Mouse (Mus musculus) gastrocnemius, postnatal 10 days (tissue): ENCODE measurements at regions not wholly inside any gene's neighbourhood (a gene's known extent, or its start where the extent isn't known, plus 50 kb on each side); places are given as distances from the start of the nearest gene placed in this dataset.

Experiments used
- DNase-seq: peaks from one replicate; pipeline ENCODE4 v3.0.0; 2021; ENCODE audit warnings: mixed read lengths

DNA sequence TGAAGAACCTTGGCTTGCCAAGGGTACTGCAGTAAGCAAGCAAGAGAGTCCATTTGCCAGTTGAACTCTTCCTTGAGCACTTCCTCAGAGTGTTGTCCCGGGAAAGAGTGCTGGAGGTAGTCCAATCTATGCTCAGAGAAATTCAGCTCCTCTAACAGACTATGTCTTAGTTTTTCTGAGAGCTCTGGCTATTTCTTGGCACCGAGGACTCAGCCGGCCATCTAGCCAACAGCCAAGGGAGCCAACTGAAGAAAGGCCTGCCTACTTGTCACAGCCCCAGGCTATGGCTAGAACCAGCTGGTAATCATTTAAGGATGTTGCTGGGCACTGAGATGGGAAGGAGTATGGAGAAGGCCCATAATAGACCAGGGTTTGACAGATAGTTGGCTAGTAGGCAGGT is 70.8 kb upstream of the Pja1 start:
- DNase-seq, result no peak

- DNase-seq, result no peak
These were observed 69.1 kb upstream of the Pja1 start for GRCm38 (mm10) chrX:99540087-99540576.

- no peak for DNase-seq
These were observed 68.6 kb upstream of the Pja1 start for GRCm38 (mm10) chrX:99539684-99540083.

GRCm38 (mm10) chrX:99537814-99538213 is 66.7 kb upstream of the Pja1 start:
- no peak for DNase-seq

- no peak for DNase-seq
These were observed 63.8 kb upstream of the Pja1 start for GRCm38 (mm10) chrX:99534922-99535321.

DNA sequence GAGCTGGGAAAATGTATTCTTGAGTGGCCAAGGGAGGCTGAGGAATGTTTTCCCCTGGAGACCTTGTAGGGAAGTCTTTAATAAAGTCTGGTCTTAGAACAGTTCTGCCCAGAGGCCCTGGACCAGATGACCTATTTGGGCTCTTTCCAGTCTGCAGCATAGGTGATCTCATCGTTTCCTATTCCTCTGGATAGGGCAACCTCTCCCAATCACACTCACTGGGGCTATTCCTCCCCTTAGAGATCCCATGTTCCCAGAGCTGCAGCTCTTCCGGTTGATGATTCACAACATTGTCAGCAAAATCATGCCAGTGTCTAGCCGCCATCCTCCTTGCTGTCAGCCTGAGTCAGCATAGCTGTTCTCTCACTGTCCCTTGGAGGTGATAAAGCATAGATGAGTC is 60.1 kb upstream of the Pja1 start:
- no peak for DNase-seq

GRCm38 (mm10) chrX:99530511-99530910 is 59.4 kb upstream of the Pja1 start:
- DNase-seq, result no peak

DNA sequence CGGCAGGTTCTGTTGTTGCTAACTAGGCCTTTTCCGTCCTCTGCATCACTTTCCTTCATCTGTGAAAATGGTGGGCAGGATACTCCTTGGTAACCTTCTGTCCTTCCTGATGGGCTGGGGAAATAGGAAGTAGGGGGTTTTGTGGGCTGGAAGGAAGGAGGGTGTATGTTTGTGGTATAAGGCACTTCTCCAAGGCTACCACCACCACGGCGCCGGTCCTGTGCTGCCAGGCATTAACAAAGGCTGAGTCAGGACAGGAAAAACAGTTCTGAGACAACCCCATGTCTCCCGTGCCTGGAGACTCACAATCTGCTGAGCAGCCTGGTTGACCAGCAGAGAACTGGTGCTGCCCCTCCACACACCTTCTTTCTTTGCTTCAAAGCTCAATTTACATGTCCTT is 52.2 kb upstream of the Pja1 start:
- DNase-seq, result no peak

- DNase-seq, result peak; percentile 75
These were observed 51.8 kb upstream of the Pja1 start for GRCm38 (mm10) chrX:99522830-99523229.

DNA sequence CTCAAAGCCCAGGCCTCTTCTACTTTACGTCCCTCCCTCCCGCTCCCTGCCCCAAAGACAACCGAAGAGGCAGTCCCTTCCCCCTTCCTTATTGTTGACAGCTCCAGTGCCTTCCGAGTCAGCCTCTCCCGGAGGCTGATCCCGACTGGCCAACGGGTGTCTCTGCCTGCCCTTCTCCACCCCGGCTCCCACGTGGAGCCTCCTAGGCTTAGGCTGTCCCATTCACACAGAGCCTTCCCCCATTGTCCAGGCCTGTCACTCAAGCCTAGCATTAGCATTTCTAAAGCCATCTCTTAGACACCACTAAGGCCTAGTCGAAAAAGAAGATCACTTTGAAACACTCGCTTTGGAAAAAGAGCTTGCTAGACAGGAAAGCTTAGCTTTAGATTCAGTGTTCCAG is 51.2 kb upstream of the Pja1 start:
- no peak for DNase-seq

- DNase-seq, result no peak
These were observed 50.8 kb upstream of the Pja1 start for GRCm38 (mm10) chrX:99521866-99522265.
